Mouse (Mus musculus) cerebellum, postnatal 4 days (tissue): ENCODE measurements around the gene Kcmf1.
"Not testable (repeated sequence)": the region's sequence is repeated elsewhere in the genome, so short reads cannot be mapped to it uniquely, and the experiment has no call there.

ENCODE experiments used
- DNase-seq, 2 experiments: peaks; one replicate each; pipeline ENCODE4 v3.0.0; 2022; ENCODE audit warnings: low spot score in 2 of 2, mixed read lengths in 1 of 2

The Kcmf1 gene

GRCm38 (mm10) chr6:72899201-72899780, 488 bp downstream of the Kcmf1 start:
- peak; percentile 27 to 60 for DNase-seq

DNA sequence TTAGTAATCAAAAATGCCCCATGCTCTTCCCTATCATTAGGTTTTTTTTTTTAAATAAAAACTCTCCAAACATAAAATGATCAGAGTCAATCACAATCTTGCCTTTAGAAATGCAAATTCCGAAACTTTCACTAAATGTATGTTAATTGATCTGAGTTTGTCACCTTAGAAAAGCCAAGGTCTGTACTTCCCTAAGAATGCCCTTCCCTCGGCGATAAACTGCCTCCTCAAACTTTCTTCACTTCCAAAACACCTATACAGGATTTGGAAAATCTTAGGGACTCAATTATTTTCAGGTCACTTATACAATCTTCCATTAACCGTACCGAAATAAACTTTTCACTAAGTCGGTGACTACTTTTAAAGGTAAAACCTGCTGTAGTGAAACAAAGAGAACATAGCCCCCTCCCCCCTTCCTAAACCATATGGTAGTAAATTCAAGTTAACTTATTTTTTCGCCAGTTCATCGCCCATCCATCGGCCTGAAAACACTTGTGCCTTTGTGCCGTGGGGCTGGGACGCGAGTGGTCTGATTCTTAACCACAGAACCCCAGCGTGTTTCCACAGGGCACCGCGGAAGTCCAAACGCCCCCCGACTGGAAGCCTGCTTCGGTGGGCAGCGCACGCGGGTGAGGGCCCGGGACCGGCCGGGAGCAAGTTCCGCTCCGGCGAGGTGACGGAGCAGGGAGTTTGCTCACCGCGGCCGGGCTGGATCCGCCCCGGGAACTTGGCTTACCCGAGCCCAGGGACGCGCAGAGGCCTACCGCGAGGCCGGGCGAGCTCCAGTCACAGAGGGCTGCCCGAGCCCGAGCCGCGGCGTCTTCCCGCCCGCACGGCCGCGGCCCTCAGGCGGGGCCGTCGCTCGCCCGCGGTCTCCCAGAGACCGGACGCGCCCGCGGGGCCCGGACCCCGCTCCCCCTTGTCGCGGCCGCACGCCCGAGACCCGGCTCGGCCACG, 1.3 kb downstream of the Kcmf1 start:
- peak; percentile 33 to 66 for DNase-seq

DNA sequence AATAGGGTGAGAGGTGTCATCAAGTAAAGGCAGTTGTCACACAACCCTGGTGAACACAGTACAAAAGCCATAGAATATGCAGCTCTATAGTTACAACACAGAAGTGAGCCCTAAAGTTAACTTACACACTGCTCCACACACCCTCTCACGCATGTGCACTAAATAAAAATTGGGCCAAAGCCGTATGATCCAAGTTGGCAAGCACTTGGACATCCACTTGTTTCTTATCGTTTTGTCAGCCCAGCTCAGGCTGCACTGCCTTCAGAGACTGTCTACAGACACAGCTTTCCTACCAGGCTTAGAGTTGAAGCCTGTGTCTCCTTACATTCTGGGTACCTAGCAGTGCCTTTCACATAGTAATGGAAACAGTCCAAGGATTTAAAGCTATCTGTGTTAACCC, 4.8 kb downstream of the Kcmf1 start:
- DNase-seq: no peak

DNA sequence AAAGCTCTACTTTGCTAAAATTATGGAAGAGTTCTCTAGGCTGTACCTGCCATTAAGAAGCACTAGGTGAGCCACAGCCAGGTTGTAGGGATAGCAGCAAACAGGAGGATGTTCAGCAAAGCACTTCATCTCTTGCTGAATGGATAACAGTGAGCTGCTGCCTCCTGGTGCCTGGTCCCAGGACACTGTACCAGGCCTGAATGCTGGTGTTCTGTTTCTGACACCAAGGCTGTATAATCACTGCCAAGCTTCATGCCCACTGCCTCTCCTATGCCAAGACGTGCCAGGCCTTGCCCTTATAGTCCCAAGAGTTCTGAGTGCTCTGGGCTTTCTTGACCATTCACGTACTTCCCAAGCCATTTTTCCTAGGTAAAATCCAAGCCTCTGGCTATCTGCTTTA, 8.5 kb downstream of the Kcmf1 start:
- DNase-seq: no peak

- DNase-seq: no peak
These were observed 11.1 kb downstream of the Kcmf1 start for GRCm38 (mm10) chr6:72888655-72889054.

DNA sequence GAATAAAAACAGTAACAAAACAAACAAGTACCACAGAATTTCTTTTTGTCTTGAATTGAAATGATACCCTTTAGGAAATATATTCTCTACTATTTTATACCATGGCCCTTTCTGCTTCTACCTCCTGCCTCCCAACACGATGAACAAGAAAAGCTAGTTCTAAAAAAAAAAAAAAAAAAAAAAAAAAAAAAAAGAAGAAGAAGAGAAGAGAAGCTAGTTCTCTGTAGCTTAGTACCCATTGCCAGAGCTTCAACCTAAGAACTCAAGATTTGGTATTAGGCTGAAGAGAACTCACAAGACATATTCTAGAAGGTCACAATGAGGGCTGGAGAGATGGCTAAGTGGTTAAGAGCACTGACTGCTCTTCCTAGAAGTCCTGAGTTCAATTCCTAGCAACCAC, 14.5 kb downstream of the Kcmf1 start:
- no peak for DNase-seq

DNA sequence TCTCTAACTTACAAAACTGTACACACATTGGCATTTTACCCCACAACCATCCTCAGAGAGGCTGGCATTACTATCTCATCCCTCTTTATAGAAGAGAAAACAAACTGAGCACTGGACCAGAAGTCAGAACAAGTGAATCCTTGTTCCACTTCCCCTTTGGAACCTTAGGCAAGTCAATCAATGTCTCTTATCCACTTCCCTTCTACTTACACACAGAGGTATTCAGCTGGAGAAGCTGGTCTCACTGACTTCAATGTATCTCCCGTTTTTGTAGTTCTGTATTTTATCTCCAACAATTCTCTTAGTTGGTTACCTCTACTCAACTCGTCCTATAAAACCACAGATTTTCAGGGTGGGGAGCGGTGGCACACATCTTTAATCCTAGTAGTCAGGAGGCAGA, 15.0 kb downstream of the Kcmf1 start:
- DNase-seq: no peak

DNA sequence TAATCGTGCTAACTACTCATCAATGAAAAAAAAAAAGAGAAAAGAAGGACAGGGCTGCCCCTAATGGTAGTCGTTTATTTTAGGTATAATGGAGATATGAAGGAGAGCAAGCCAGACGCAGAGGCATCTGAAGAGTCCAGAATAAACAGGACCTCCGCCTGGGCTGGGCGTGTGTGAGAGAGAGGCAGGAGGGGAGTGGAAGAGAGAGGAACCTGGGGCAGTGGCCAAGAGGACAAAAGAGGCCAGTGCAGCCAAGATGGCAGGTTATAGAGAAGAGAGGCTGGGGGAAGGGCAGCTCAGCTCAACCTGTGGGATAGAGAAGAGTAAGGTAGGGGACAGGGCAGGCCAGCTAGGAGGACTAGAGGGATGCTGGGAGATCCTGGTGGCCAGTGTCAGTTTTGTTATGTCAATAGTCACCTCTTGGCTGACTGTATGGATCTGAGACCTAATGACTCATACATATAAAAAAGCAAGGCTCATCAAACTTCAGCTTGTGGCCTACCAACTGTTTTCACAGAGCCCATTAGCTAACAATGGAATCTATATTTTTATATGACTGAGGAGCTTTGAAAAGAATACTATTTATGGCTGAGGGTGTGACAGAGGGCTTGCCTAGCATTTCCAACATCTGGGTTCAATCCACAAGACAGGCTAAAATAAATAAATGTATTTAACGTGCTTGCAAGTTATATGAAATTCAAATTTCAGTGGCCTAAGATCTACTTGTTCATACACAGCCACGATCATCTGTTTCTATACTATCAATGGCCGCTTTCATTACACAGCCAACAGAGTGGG, 16.9 kb downstream of the Kcmf1 start:
- no peak for DNase-seq

DNA sequence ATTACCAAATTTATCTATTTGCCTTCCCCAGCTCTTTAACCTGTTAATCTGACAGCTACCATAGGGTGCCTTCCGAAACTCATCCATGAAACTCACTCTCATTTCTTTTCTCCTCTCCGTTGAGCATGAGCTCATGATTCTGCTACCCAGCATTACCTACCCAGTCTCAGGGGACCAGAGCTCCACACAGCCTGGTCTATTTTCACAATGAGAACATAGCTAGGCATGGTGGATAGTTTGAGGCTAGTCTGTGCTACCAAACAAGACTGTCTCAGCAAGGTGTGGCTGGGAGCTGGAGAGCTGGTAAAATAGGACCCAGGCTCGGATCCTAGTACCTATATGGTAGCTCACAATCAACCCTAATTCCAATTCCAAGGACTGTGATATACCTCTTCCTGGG, 17.6 kb downstream of the Kcmf1 start:
- DNase-seq: no peak

DNA sequence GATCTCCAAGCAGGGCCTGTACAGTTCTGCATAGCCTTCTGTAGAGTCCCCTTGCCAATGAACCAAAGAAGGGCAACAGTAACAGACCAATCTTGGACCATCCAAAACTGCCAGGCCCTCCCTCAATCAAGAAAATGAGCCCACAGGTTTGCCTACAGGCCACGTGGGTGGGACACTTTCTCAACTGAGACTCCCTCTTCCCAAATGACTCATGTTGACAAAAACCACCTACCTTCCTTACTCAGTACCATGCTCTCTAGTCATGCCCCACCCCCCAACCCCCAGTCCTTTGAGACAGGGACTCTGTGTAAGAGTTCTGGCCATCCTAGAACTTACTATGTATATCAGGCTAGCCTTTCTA, 18.2 kb downstream of the Kcmf1 start:
- no peak for DNase-seq

GRCm38 (mm10) chr6:72880913-72881618, 18.7 kb downstream of the Kcmf1 start:
- DNase-seq: no peak

DNA sequence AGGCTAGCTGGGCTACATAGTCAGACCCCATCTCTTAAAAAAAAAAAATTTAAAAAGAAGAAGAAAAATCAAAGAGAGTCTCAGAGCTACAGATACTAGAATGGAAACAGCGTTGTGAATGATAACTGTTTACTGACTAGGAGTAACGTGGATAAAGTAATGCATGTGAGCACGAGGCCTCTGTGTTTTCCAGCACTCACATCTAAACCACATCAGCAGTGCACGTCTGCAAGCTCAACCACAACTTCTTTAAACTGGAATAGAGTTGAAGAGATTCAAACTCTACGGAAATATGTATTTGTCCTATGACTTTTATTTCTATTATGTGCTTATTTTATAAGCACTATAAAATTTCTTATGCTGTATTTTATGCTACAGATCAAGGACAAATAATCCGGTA, 23.1 kb downstream of the Kcmf1 start:
- DNase-seq: no peak

DNA sequence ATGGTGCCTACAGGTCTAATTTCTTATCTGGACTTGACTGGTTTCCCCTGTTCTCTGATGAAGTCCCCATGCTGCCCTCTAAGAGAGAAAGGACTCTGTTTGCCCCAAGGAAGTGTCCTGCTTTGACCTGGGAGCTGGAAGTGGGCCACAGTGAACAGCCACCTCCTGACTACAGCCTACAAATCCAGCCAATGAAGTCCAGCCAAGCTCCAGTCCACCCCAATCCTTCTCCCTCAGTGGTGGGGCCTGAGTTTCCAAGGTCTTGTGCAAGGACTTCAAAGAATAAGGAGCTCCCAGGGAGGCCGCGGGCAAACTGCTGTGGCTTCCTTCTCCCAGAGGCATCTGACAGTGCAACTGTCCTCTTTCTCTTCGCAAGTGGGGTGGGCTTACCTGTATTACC, 26.4 kb downstream of the Kcmf1 start:
- DNase-seq: no peak

DNA sequence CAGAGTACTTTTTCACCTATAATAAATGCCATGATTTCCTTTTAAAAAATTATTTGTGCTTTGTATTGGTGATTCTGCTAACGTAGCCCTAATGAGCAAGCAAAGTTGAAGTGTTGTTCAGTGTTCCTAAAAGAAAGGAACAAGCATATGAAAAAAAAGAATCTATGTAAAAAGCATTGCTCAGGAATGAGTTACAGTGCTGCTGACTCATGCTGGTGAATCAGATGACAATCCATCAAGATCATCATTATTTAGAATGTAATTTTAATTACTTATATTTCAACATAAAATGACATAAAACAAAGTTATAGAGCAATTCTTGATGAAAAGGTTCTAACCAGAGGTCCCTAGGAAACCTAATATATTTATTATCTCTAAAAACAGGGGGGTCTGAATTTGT, 27.5 kb downstream of the Kcmf1 start:
- DNase-seq: no peak

DNA sequence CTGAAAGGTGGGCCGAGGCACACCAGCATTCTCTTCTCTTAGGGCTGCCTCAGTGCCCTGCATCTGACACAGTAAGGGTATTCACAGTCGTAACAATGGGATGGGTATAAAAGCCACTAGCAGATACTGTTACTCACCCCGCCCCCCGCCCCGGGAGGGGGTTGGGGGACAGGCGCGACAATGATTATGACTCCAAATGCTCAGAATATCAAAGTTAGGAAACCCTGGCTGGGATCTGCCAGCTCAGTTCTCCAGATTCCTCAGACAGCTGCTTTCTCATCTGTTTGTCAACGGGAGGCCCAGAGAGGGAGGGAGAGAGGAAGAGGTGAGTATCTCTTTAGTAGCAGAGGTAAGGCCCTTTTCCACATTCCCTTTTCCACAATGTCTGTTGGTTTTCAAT, 30.2 kb downstream of the Kcmf1 start:
- DNase-seq: no peak

- DNase-seq: no peak
These were observed 31.1 kb downstream of the Kcmf1 start for GRCm38 (mm10) chr6:72868688-72869087.

- no peak for DNase-seq
These were observed 32.0 kb downstream of the Kcmf1 start for GRCm38 (mm10) chr6:72867746-72868145.

- DNase-seq: no peak
These were observed 33.5 kb downstream of the Kcmf1 start for GRCm38 (mm10) chr6:72866232-72866631.

- DNase-seq: not testable (repeated sequence)
These were observed 37.1 kb downstream of the Kcmf1 start for GRCm38 (mm10) chr6:72862686-72863085.

GRCm38 (mm10) chr6:72854256-72854655, 45.5 kb downstream of the Kcmf1 start:
- no peak for DNase-seq

GRCm38 (mm10) chr6:72852180-72852579, 47.6 kb downstream of the Kcmf1 start:
- DNase-seq: no peak

DNA sequence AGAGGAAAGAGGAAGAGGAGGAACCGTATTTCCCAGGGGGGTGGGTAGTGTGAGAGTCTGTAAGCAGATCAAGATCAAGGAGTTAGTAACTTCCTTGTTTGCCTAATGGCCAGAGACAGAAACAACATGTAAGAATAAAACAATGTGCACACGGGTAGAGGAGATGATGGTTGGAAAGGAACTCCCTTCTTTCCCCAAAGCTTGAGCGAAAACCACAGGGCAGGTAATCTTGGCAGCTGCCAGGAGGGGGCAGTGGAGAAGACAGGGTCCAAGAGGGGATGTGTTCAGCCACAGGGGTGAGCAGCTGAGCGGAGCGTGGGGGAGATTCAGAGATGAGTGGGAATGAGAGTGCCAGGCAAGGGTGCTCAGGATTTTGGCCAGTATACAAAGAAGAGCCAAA, 48.1 kb downstream of the Kcmf1 start:
- DNase-seq: peak in 1 of 2 experiments; percentile 37
